Mouse (Mus musculus): ENCODE data around the gene Lrrc29. TPM values are rescaled to one million over a fixed set of nuclear protein-coding genes. Genes with fewer than 3 reads are reported as not detected.

Gene Lrrc29
- total RNA-seq (2023) = 8.7 TPM

DNA sequence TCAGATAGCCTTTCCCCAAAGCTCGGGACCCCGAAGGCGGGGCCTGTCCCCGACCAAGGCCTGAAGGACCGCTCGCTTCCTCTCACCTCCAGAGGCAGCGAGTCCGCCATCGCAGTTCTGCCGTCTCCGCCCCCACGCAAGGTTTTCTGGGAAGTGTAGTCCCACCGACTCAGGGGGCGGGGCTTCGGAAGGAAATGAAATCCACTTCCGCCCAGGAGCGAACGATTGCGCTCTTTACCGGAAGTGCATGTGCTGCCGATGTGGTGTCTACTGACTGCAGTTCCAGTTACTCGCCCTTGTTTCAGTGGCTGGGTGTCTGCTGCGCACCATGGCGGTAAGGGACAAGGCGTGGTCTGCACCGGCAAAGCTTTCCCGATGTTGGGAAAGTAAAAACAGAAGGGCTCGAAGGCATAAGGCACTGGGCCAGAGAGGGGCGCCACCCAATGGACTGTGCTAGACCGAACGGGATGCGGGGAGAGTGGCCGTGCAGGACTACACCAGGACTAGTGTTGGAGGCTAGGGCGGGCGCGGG lies at the start of gene Lrrc29, which contains the start of gene Tmem208:
Gene Lrrc29, minus strand, starts transcription at position 138 of the 532 bp plus-strand sequence.
Gene Tmem208, plus strand, starts transcription at position 214 of the 532 bp plus-strand sequence.

DNA sequence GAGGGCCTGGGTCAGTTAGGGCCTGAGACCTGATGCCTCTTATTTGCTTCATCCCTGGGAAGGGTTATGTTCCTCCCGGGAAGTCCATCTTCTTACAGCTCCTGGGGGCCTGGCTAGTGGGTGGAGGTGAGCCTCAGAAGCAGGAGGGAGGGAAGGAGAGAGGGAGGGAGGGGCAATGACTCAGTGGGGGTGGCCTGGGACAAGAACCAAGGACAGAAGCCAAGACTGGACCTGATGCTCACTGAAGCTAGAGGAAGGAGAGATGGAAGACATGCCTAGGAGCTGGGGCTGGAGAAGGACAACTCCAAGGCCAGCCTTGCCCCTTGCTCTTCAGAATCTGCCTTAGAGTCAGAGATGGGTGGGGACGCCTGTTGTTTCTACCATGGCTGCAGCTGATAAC lies 47.0 kb upstream of the Lrrc29 start, which contains the start of gene Plekhg4:
Gene Plekhg4, plus strand, starts transcription at position 243 of the 400 bp plus-strand sequence.

DNA sequence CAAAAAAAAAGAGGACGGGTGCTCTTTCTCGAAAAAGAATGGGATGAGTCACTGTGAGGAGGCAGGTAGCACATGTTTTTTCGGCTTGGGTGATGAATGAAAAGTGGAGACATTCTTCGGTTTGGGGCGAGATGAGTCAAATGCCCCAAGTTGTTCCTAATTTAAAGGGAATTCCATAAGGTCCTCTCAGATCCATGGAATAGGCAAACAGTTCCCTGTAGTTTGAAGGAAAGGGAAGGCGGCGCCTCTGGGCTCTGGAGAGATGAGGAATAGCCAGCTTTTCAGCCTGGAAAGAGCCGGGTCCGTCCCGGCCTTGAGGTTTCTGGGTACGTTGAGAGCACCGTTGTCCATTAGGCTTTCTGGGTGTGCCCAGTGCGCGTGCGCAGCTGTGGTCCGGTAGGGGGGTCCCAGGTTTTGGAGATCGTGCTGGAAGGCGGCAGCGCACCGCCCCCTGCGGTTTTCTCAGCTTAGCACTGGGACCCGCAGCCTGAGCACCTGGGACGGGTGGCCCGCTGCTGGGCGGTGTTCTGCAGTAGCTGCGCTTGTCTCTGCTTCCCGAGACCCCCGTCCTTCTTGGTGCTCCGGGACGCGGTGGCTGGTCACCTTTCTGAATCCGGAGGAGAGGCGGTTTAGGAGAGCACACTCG lies 22.5 kb upstream of the Lrrc29 start, which contains the start of gene Slc9a5:
Gene Slc9a5, plus strand, starts transcription at position 394 of the 646 bp plus-strand sequence.

DNA sequence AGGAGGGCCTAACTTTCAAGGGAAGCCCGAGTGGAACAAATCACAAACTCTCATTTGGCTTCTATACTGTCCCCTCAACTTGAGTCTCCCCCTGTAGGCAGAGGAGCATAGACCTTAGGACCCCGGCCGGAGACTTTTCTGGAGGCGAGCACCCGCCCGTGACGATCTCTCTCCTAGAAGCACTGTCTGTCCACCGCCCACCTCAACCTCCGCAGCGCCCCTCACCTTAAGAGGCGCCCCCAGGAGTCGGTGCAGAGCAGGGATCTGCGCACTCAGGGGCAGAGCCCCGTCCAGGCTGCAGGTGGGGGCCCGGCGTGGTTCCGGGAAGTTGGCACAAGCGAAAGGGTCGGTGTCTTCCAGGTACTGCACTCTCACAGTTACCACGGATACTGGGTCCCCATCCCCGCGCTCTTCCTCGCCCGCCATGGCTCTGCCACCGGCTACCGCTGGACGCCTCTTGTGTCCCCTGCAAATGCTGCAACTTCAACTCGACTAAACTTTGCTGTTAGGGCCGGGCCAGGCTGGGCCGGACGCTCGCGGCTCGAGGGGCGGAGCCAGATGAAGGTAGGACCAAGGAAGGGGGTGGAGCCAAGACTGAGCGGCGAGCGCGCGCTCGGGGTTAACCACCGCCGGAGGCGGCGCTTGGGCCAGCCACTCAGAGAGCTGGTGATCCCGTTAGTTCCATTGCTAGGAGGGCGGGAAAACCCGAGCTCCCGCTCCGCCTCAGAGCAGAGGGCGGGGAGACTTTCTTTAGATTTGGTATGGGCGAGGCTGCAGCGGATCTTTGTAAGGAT lies 21.5 kb upstream of the Lrrc29 start, which contains the start of gene Fhod1:
Gene Fhod1, minus strand, starts transcription at position 526 of the 794 bp plus-strand sequence.

DNA sequence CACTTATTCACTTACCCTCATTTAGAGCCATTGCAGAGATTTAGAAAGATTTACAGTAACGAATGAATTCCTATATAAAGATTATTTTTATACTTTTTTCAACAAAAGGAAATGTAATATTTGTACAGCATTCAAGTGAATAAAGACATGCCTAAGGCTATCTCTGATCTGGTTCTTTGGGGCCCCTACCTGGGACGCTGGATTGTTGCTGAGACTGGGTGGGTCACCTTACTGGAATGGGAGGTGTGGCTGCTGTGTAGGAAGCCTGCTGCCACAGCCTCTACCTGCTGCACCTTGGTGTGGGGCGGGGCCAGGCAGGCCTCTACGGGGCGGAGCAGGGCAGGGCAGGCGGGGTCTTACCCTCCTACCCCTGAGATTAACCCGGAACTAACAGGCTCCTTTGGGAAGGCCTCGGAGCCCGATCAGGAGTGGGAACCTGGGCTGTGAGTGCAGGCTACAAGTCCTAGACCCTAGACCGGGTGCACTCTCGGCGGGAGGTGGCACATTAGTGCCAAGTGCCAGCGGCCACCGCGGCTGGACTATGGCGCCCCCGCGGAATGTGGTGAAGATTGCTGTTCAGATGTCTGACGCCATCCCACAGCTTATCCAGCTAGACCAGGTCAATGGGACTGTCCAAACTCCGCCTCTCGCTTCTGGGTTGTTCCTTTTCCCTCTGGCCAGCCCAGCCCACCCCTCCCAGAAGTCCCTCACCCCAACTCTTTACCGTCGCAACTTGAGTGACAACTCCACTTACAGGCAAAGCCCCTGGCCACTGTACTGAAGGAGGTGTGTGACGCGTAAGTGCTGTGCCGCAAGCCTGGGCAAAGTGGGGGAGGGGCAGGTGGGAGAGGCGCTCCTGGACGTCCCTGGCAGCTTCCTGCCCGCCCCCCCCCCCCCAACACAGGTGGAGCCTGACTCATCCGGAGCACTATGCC lies 20.6 kb downstream of the Lrrc29 start, which contains the start of gene Elmo3:
Gene Elmo3, plus strand, starts transcription at position 391 of the 935 bp plus-strand sequence.

DNA sequence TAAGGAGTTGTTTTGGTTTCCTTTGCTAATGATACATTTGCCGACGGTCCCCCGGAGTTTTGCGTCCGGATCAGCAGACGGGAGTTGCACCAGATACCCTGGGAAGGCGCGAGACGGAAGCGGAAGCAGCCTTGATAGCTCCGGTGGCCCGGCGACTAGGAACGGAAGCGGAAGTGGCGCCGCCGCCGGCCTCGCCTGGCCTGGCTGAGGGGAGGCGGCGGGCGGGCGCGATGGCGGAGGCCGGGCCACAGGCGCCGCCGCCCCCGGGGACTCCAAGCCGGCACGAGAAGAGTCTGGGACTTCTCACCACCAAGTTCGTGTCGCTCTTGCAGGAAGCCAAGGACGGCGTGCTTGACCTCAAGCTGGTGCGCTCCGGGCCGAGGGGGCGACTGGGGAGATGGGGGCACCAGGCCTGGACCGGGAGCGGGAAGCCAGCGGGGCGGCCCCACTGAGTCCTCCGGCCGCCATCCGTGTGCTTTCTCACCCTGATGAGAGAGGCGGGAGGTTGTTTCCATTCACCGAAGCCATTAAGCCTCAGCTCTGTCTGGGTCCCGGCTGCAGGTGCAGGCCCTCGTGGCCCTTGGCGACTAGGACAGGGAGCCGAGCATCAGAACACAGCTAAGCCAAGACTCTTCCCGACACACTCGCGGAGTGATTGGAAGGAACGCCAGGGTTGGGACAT lies 28.4 kb downstream of the Lrrc29 start, which contains the start of gene E2f4:
Gene E2f4, plus strand, starts transcription at position 153 of the 682 bp plus-strand sequence.

DNA sequence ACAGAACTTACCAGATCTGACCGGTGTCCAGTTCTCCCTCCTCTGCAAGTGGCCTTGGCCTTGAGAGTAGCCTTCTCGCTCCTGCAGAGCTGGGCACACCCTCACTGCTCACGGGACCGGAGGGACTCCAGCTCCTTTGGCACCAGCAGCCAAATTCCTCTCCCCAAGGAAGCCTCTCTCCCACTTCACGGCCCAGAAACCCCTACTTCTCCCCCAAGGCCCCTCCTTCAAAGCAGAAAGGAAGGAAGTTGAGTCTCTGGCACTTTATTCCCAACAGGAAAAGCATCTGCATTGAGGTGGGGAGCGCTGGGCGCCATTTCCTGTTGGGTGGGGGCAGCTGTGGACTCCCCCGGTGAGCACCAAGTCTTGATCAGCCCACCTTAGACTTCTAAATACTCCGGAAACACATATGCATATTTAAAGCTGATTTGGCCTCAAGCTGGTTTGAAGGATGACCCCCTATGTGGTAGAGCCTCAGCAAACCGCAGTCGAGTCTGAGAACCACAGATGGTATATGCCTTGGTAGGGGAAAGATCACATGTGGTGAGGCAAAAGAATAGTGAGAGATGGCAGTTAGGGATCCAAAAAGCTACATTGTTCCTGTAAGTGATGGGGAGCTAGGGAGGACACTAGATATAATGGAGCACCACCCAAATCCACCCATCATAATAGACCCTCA lies 30.0 kb downstream of the Lrrc29 start, which contains the start of gene Exoc3l:
Gene Exoc3l, minus strand, starts transcription at position 207 of the 679 bp plus-strand sequence.

DNA sequence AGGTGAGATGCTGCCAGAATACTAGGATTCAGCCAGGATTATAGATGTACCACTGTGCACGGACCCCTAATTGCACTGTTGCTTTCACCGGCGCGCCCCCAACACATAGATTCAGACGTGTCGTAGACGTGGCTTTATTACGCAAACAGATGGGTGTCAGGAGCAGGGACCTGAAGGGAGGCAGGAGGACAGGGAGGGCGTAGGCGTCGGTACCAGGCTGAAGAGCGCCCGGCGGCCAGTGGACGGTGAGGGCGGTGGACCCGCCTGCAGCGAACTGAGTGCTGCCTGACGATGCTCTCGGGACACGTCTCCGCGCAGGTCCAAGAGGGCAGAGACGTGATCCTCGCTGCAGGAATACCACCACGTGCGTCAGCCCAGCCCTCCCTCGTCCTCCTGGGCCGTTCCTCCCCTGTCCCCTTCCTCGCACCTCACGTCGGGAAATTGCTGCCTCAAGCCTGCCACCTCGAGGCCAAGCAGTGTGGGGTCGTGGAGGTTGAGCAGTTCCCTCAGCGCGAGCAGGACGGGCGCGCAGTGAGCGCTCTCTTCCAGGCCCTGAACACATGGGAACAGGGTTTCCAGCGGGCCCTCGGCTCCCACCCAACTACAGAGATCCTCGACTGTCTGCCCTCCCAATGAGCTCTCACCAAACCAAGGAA lies 36.1 kb downstream of the Lrrc29 start, which contains the start of gene 4931428F04Rik:
Gene 4931428F04Rik, minus strand, starts transcription at position 60 of the 656 bp plus-strand sequence.

DNA sequence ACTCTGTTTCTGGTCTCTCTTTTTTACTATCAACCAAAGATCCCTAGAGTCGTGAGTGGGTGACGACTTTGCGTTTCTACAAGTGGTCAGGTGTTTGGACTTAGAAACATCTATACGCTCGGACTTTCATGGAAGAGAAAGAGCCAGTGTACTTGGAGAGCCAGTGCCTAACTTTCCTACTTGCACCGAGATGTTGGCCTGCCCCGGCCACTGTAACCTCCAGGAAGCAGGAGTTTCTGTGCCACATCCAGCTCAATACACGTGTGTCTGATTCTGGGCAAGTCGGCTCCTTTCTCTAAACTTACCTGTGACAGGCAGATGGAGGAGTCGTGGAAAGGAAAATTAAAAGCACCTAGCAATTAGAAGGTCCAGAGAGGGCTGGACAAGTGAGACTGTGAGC lies 50.2 kb downstream of the Lrrc29 start, which contains the start of gene Nol3:
Gene Nol3, plus strand, starts transcription at position 301 of the 400 bp plus-strand sequence.

DNA sequence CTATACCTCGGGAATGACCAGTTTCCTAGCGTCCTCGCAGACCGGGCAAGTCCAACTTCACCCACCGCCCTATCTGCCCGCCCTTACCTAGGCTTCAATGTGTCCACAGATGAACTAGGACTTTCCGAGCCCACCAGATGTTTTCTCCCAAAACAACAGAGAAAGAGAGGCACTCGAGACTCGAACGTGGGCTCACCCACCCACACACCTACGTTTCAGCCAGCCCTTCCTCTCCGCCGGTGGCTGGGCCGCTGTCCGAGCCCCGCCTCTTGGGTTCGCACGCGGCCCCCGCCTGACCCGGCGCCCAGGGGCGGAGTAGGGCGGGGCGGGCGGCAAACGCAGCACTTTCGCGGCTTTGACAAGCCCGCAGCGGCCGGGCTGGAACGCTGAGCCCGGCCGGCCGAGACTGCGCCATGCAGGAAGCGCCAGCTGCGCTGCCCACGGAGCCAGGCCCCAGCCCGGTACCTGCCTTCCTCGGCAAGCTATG lies 56.6 kb downstream of the Lrrc29 start, which contains the start of gene Hsf4:
Gene Hsf4, plus strand, starts transcription at position 341 of the 487 bp plus-strand sequence.

DNA sequence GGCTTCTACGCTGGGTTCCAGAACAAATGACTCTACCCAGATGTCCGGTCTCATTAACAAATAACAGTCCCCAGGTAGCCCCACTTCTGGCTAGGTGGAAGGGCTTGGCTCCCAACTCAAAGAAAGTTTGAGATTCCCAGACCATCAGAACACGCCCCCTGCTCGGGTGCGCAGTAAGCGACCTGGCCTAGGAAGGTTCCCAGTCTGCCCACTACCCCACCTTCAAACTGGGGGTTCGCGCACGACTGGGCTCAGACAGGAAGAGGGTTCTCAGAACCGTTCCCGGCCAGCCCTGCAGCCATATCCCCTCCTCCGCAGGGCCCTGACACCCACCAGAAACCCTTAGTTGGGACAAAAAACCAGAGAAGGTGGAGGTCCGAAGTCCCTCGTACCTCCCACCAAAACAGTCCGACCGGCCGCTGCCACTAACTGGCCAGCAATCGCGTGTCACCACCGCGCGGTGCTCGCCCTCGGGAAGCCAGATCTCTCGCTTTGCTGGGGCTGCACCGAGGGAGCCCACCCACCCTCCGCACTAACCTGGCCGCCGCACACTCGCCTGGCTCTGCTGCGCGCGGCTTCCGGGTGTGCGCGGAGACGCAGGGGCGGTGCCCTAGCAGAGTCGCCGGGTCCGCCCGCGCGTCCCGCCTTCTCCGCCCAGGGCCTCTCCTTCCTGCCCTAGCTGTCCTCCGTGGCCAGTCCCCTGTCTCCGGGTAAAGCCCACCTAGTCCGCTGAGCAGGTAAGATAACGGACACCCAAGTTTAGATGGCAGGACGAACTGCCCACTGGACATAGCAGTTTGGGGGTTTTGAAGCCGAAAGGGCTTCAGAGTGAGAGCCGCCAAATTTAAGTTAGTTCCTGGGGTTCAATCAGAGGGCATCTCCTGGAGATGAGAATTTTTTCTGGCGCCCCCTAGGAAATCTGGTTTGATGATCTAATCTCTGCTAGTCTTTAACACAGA lies 61.8 kb downstream of the Lrrc29 start, which contains the start of the genes Tradd and Fbxl8:
Gene Tradd, minus strand, starts transcription at position 586 of the 959 bp plus-strand sequence.
Gene Fbxl8, plus strand, starts transcription at position 625 of the 959 bp plus-strand sequence.

Other genes starting within 250 kb of the Lrrc29 start
- not detected for gene Ces3b, start 242.5 kb downstream of the Lrrc29 start, total RNA-seq (2023)
- not detected for gene Ces4a, start 194.5 kb downstream of the Lrrc29 start, total RNA-seq (2023)
- 104 TPM for gene Cbfb, start 155.6 kb downstream of the Lrrc29 start, total RNA-seq (2023)
- 20.9 TPM for gene D230025D16Rik, start 101.1 kb downstream of the Lrrc29 start, total RNA-seq (2023)
- 4.5 TPM for gene B3gnt9, start 71.1 kb downstream of the Lrrc29 start, total RNA-seq (2023)
- gene Tradd, start 61.7 kb downstream of the Lrrc29 start, total RNA-seq (2023) = 22.6 TPM
- gene Fbxl8, start 61.6 kb downstream of the Lrrc29 start, total RNA-seq (2023) = 10.5 TPM
- gene Hsf4, start 56.5 kb downstream of the Lrrc29 start, total RNA-seq (2023) = 0.73 TPM
- not detected for gene Nol3, start 50.1 kb downstream of the Lrrc29 start, total RNA-seq (2023)
- 3.2 TPM for gene 4931428F04Rik, start 36.4 kb downstream of the Lrrc29 start, total RNA-seq (2023)
- 1.4 TPM for gene Exoc3l, start 30.2 kb downstream of the Lrrc29 start, total RNA-seq (2023)
- 87.5 TPM for gene E2f4, start 28.6 kb downstream of the Lrrc29 start, total RNA-seq (2023)
- 4.2 TPM for gene Elmo3, start 20.7 kb downstream of the Lrrc29 start, total RNA-seq (2023)
- gene Tmem208, start 76 bp upstream of the Lrrc29 start, total RNA-seq (2023) = 30.2 TPM
- 26.7 TPM for gene Fhod1, start 21.7 kb upstream of the Lrrc29 start, total RNA-seq (2023)
- gene Slc9a5, start 22.6 kb upstream of the Lrrc29 start, total RNA-seq (2023) = 1.3 TPM
- not detected for gene Plekhg4, start 47.0 kb upstream of the Lrrc29 start, total RNA-seq (2023)
- gene Kctd19, start 87.2 kb upstream of the Lrrc29 start, total RNA-seq (2023) = not detected
- gene Lrrc36, start 87.3 kb upstream of the Lrrc29 start, total RNA-seq (2023) = not detected
- 1.3 TPM for gene Tppp3, start 145.2 kb upstream of the Lrrc29 start, total RNA-seq (2023)
- gene Zdhhc1, start 170.6 kb upstream of the Lrrc29 start, total RNA-seq (2023) = 5.8 TPM
- gene Hsd11b2, start 192.5 kb upstream of the Lrrc29 start, total RNA-seq (2023) = not detected
- 51.3 TPM for gene Atp6v0d1, start 239.8 kb upstream of the Lrrc29 start, total RNA-seq (2023)

Measured in CD8-positive naive resting alpha-beta T cell, adult 57 days (primary cell).